Mouse (Mus musculus) left cerebral cortex, postnatal 25 days (tissue): ENCODE measurements around the gene Zfp931. TPM values are rescaled to one million over a fixed set of nuclear protein-coding genes. Genes with fewer than 3 reads are reported as not detected.
"Not testable (repeated sequence)": the region's sequence is repeated elsewhere in the genome, so short reads cannot be mapped to it uniquely, and the experiment has no call there.

Experiments
- DNase-seq, 2 experiments: peaks; one replicate each; pipeline ENCODE4 v3.0.0; 2022; ENCODE audit warnings: low spot score in 2 of 2, mixed read lengths in 1 of 2
- intact Hi-C: fragments of 180-260 bp; cut with DNase I; formaldehyde crosslinking; loops from one replicate; pipeline ENCODE4 v1.15.1; 2025
- total RNA-seq, 2 experiments: library from RNA; stranded (reverse); gene quantifications; 2 replicates each; pipeline ENCODE4 v1.2.3; 2021

Zfp931 gene
- total RNA-seq, 2 experiments from 2014 or later = 22.6 to 23.7 TPM

DNA sequence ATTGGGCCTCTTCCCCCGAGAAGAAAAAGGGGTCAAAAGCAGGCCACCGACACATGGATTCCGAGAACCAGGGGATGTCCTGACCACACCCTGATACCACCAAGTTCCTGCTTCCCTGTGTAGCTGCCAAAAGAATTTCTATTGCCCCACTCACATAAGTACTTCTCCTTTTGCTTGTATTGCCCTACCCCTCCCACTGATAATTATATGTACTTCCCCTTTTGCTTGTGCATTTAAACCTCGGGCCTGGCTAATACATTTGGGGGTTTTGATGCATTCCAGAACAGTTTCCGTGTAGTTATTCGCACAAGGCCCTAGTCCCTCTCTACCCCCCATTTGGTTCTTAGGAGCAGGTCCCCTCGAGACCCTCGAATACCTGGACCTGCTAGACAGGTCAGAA, 57.5 kb downstream of the Zfp931 start:
- intact Hi-C loops, DNase-seq: not testable (repeated sequence)

DNA sequence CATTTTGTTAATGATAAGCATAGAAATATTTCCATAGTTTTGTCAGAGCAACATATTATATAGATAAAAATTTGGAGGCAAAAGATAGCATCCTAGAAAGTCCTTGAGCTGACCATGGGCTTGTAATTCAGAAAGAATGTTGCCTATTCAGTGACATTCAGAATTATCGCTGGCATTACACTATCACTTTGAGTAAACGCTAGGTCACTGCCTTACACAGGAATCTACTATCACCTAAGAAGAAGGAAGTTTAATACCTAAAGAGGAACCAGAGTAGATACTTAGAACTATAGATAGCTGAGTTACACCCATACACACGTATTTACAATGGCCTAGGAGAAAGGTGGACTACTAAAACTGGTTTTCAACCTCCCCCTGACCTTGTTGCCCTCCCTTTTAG, 58.8 kb downstream of the Zfp931 start:
- DNase-seq, intact Hi-C loops: not testable (repeated sequence)

Other genes starting within 250 kb of the Zfp931 start
- 100 to 1,000 TPM; 134 to 150 TPM for gene Gm14325, start 238.1 kb downstream of the Zfp931 start, total RNA-seq
- 1 to 10 TPM; 5.5 to 6.5 TPM for gene Gm14327, start 181.4 kb downstream of the Zfp931 start, total RNA-seq
- 1 to 10 TPM in 1 of 2 experiments, under 1 TPM in 1; 0.96 to 2.0 TPM for gene Zfp972, start 152.9 kb downstream of the Zfp931 start, total RNA-seq
- 10 to 100 TPM; 47.4 to 54.2 TPM for gene Gm14326, start 121.2 kb downstream of the Zfp931 start, total RNA-seq
- gene Zfp971, start 55.2 kb downstream of the Zfp931 start, total RNA-seq = 10 to 100 TPM; 20.2 to 23.6 TPM
- gene Phactr3, start 40.5 kb upstream of the Zfp931 start, total RNA-seq = 100 to 1,000 TPM; 158 TPM